Mouse (Mus musculus) CH12.LX (cell line): ENCODE results near the gene Cdc40. TPM values are rescaled to one million over a fixed set of nuclear protein-coding genes. Genes with fewer than 3 reads are reported as not detected.
A peak's percentile ranks its signal among the peaks of the same experiment; 100 is the strongest.

Experiments
- DNase-seq: peaks from one replicate; pipeline ENCODE4 v3.0.0-alpha.2; 2013; ENCODE audit errors: extremely low read depth
- H3K27ac ChIP-seq: 2 replicates; pipeline ENCODE4 v1.5.1; 2012; ENCODE audit warnings: low read depth, mild to moderate bottlenecking, control low read depth, moderate library complexity; ENCODE audit not compliant: insufficient read depth
- H3K27me3 ChIP-seq: replicated peaks from 2 replicates; pipeline ENCODE3; 2012; ENCODE audit warnings: inconsistent platforms
- H3K36me3 ChIP-seq, 2 experiments: replicated peaks in 1 of 2; 2 replicates each; pipeline versions ENCODE3 to v1.6.1; 2012; ENCODE audit warnings: inconsistent platforms in 1 of 2, low read length in 1 of 2, mild to moderate bottlenecking in 1 of 2, mixed read lengths in 1 of 2, moderate library complexity in 1 of 2; ENCODE audit not compliant: control insufficient read depth in 1 of 2, insufficient read depth in 1 of 2
- H3K4me1 ChIP-seq, 2 experiments: 2 replicates each; pipeline ENCODE4 v1.6.1; 2012; ENCODE audit warnings: inconsistent platforms in 1 of 2, moderate library complexity in 1 of 2; ENCODE audit not compliant: insufficient read depth in 2 of 2, control insufficient read depth in 1 of 2
- H3K4me2 ChIP-seq: 2 replicates; pipeline ENCODE4 v1.6.1; 2012; ENCODE audit warnings: low read depth, mild to moderate bottlenecking, control low read depth; ENCODE audit not compliant: poor library complexity, insufficient read depth, severe bottlenecking
- H3K4me3 ChIP-seq, 3 experiments: fragments of 150-350 bp in 1 of 3; sonication (generic) in 1 of 3; replicated peaks in 1 of 3; 2 replicates each; pipeline versions ENCODE3 to v1.5.1; 2011 to 2012; ENCODE audit warnings: low read depth in 2 of 3, low read length in 2 of 3, mild to moderate bottlenecking in 2 of 3, moderate library complexity in 2 of 3, control low read depth in 1 of 3, improper control_type of control experiment in 1 of 3, inconsistent platforms in 1 of 3, mixed read lengths in 1 of 3; ENCODE audit not compliant: poor library complexity in 1 of 3
- H3K79me2 ChIP-seq: replicated peaks from 2 replicates; pipeline ENCODE4 v1.6.1; 2012; ENCODE audit warnings: mild to moderate bottlenecking, moderate library complexity; ENCODE audit not compliant: control insufficient read depth, poor library complexity, insufficient read depth, severe bottlenecking; ENCODE audit errors: extremely low read depth
- H3K9ac ChIP-seq: 2 replicates; pipeline ENCODE4 v1.6.1; 2012; ENCODE audit warnings: low read depth, mild to moderate bottlenecking, control low read depth, moderate library complexity; ENCODE audit not compliant: insufficient read depth
- H3K9me3 ChIP-seq: replicated peaks from 2 replicates; pipeline ENCODE3; 2012; ENCODE audit warnings: low read length, inconsistent platforms, mixed read lengths
- BHLHE40 ChIP-seq: IDR thresholded peaks from 2 replicates; pipeline ENCODE4 v1.6.1; 2011; ENCODE audit warnings: mild to moderate bottlenecking, low read depth, low read length, improper control_type of control experiment
- E2F4 ChIP-seq: IDR thresholded peaks from 2 replicates; pipeline ENCODE4 v1.6.1; 2011; ENCODE audit warnings: low read depth, low read length, improper control_type of control experiment; ENCODE audit not compliant: insufficient replicate concordance
- ELF1 ChIP-seq: IDR thresholded peaks from 2 replicates; pipeline ENCODE4 v1.6.1; 2014; ENCODE audit warnings: low read depth, mild to moderate bottlenecking, inconsistent platforms, low read length, improper control_type of control experiment
- GABPA ChIP-seq: IDR thresholded peaks from 2 replicates; pipeline ENCODE4 v1.6.1; 2012; ENCODE audit warnings: low read depth, low read length, improper control_type of control experiment, inconsistent platforms; ENCODE audit not compliant: insufficient replicate concordance
- HCFC1 ChIP-seq: IDR thresholded peaks from 2 replicates; pipeline ENCODE4 v1.6.1; 2012; ENCODE audit warnings: low read depth, mild to moderate bottlenecking, inconsistent platforms, low read length, improper control_type of control experiment
- IRF4 ChIP-seq: IDR thresholded peaks from 2 replicates; pipeline ENCODE4 v1.6.1; 2014; ENCODE audit warnings: low read depth, mild to moderate bottlenecking, inconsistent platforms, low read length, improper control_type of control experiment
- JUN ChIP-seq: IDR thresholded peaks from 2 replicates; pipeline ENCODE4 v1.6.1; 2011; ENCODE audit warnings: low read depth, mild to moderate bottlenecking, low read length, improper control_type of control experiment, moderate library complexity; ENCODE audit not compliant: insufficient read depth
- JUND ChIP-seq: conservative IDR thresholded peaks from 2 replicates; pipeline ENCODE4 v1.6.1; 2011; ENCODE audit warnings: low read depth, low read length, improper control_type of control experiment
- KAT2A ChIP-seq: IDR thresholded peaks from 2 replicates; pipeline ENCODE4 v1.6.1; 2012; ENCODE audit warnings: low read length, improper control_type of control experiment, inconsistent platforms; ENCODE audit not compliant: insufficient replicate concordance
- MAX ChIP-seq: IDR thresholded peaks from 2 replicates; pipeline ENCODE4 v1.6.1; 2011; ENCODE audit warnings: low read length, improper control_type of control experiment
- MXI1 ChIP-seq: IDR thresholded peaks from 2 replicates; pipeline ENCODE4 v1.6.1; 2011; ENCODE audit warnings: mild to moderate bottlenecking, low read depth, low read length, improper control_type of control experiment
- MYC ChIP-seq: IDR thresholded peaks from 2 replicates; pipeline ENCODE4 v1.6.1; 2011; ENCODE audit warnings: low read depth, mild to moderate bottlenecking, improper control_type of control experiment, low read length
- NELFE ChIP-seq: IDR thresholded peaks from 2 replicates; pipeline ENCODE4 v1.6.1; 2011; ENCODE audit warnings: low read depth, low read length, improper control_type of control experiment
- NRF1 ChIP-seq: IDR thresholded peaks from 2 replicates; pipeline ENCODE4 v1.6.1; 2014; ENCODE audit warnings: low read depth, mild to moderate bottlenecking, inconsistent platforms, low read length, improper control_type of control experiment, moderate library complexity
- PAX5 ChIP-seq: IDR thresholded peaks from 2 replicates; pipeline ENCODE4 v1.6.1; 2012; ENCODE audit warnings: low read length, inconsistent platforms, mixed read lengths
- POLR2A ChIP-seq: IDR thresholded peaks from 2 replicates; pipeline ENCODE4 v1.6.1; 2011; ENCODE audit warnings: low read depth, mild to moderate bottlenecking, improper control_type of control experiment, low read length
- POLR2AphosphoS2 ChIP-seq: IDR thresholded peaks from 2 replicates; pipeline ENCODE4 v1.6.1; 2011; ENCODE audit warnings: low read depth, low read length, improper control_type of control experiment
- RAD21 ChIP-seq: IDR thresholded peaks from 2 replicates; pipeline ENCODE4 v1.6.1; 2011; ENCODE audit warnings: low read depth, mild to moderate bottlenecking, low read length, improper control_type of control experiment, moderate library complexity
- RCOR1 ChIP-seq: conservative IDR thresholded peaks from 2 replicates; pipeline ENCODE4 v1.6.1; 2012; ENCODE audit warnings: low read depth, mild to moderate bottlenecking, inconsistent platforms, low read length, improper control_type of control experiment
- SIN3A ChIP-seq: IDR thresholded peaks from 2 replicates; pipeline ENCODE4 v1.6.1; 2012; ENCODE audit warnings: low read length, improper control_type of control experiment, inconsistent platforms
- TBP ChIP-seq: conservative IDR thresholded peaks from 2 replicates; pipeline ENCODE4 v1.6.1; 2011; ENCODE audit warnings: low read depth, low read length, improper control_type of control experiment
- TCF12 ChIP-seq: IDR thresholded peaks from 2 replicates; pipeline ENCODE4 v1.6.1; 2014; ENCODE audit warnings: low read depth, mild to moderate bottlenecking, inconsistent platforms, low read length, improper control_type of control experiment
- UBTF ChIP-seq: IDR thresholded peaks from 2 replicates; pipeline ENCODE4 v1.6.1; 2012; ENCODE audit warnings: low read depth, mild to moderate bottlenecking, inconsistent platforms, low read length, improper control_type of control experiment, moderate library complexity
- USF1 ChIP-seq: IDR thresholded peaks from 2 replicates; pipeline ENCODE4 v1.6.1; 2014; ENCODE audit warnings: low read depth, mild to moderate bottlenecking, inconsistent platforms, low read length, improper control_type of control experiment
- USF2 ChIP-seq: conservative IDR thresholded peaks from 2 replicates; pipeline ENCODE4 v1.6.1; 2011; ENCODE audit warnings: low read depth, low read length, improper control_type of control experiment
- ZC3H11A ChIP-seq: IDR thresholded peaks from 2 replicates; pipeline ENCODE4 v1.6.1; 2012; ENCODE audit warnings: low read depth, mild to moderate bottlenecking, inconsistent platforms, low read length, improper control_type of control experiment
- ZKSCAN1 ChIP-seq: IDR thresholded peaks from 2 replicates; pipeline ENCODE4 v1.6.1; 2012; ENCODE audit warnings: low read depth, inconsistent platforms, low read length, improper control_type of control experiment, borderline replicate concordance
- ZNF384 ChIP-seq: IDR thresholded peaks from 2 replicates; pipeline ENCODE4 v1.6.1; 2012; ENCODE audit warnings: low read depth, low read length, improper control_type of control experiment, inconsistent platforms
- dilution Hi-C: fragments of 300-500 bp; cut with MboI; formaldehyde crosslinking; loops from 2 replicates; pipeline ENCODE4 v1.14.3; 2020; ENCODE audit warnings: low sequenced_read_pairs; ENCODE audit not compliant: extremely low pct_unique_long_range_greater_than_20kb, extremely low pct_ligation_motif_present
- in situ Hi-C: fragments of 300-500 bp; cut with MboI; formaldehyde crosslinking; loops from 3 replicates; pipeline ENCODE4 v1.14.3; 2019; ENCODE audit warnings: low sequenced_read_pairs, low pct_ligation_motif_present, low pct_unique_long_range_greater_than_20kb, mixed read lengths
- polyA plus RNA-seq: library from polyadenylated mRNA; unstranded; fragments of >175 nt; gene quantifications from 2 replicates; pipeline ENCODE4 v1.2.1, GENCODE M21; 2012; ENCODE audit warnings: low read depth; ENCODE audit not compliant: insufficient read length
- total RNA-seq, 2 experiments: library from RNA; depleted of rRNA; stranded (reverse); fragments of 300-350 nt in 1 of 2; fragments of >200 nt in 1 of 2; gene quantifications; 2 replicates each; pipeline ENCODE4 v1.2.3; 2012 to 2014

Cdc40 gene
- total RNA-seq (2012; rRNA removed), result 12.7 and 13.6 TPM in 2 replicates
- total RNA-seq (2014; rRNA removed), result 8.7 and 10.6 TPM in 2 replicates
- polyA plus RNA-seq, result 34.2 and 36.0 TPM in 2 replicates

DNA sequence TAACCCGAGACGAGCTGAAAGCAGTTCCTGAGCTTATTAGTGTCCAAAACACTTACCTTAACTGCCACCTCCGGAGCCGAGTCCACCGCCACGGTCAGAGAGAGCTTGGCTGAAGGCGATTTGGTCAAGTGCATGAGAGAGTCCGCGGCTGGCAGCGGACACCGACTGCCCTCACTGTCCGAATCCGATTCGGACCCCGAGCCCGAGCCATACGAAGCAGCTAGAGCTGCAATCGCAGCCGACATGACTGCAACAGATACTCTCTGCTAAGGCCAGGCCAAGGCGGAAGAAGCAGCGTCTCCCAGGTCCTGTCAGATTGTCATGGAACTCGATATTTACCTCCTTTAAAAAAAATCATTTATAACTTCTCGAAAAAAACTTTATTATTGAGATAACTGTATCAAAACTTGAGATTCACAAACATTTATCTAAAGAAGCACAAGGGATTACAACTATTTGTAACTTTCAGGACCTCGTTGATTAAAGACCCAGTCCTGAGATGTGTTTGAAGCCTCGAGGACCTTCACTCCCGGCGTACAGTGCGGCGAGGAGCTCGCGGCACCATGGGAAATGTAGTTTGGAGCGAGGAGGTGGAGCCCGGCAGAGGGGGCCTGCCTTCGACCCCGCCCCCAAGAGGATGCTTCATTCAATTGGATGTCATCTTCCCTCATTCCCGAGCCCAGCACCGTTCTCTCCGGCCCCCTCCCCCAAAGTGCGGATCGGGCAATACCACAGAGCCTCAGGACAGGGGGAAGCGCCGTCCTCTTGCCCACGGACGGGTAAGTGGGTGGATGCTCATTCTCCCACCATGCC is at the start of gene Cdc40, which contains the start of gene Wasf1:
Cdc40 (minus strand) TSS at position 481 of the 813 bp plus-strand sequence.
Wasf1 (plus strand) TSS at position 645 of the 813 bp plus-strand sequence.
- H3K9ac ChIP-seq, result peak within 1 kb of the TSS; percentile 99
- H3K9me3 ChIP-seq, result no peaks in the 10 kb centered on the region
- peak; percentile 82 for TF ChIP-seq POLR2A
- no peak for TF ChIP-seq MAX
- TF ChIP-seq MXI1, result peak; percentile 64; the same call in 1 of the 2 replicates
- peak; percentile 79; the same call in 1 of the 2 replicates for TF ChIP-seq SIN3A
- no peak for TF ChIP-seq JUN
- no peak for TF ChIP-seq USF2
- TF ChIP-seq MYC, result 0 out of 2 replicates have a peak, but pooled peaks have one; percentile 70
- TF ChIP-seq PAX5, result no peak
- TF ChIP-seq TBP, result peak; percentile 87
- no peak for TF ChIP-seq UBTF
- peak; percentile 35; the same call in 1 of the 2 replicates for TF ChIP-seq IRF4
- TF ChIP-seq HCFC1, result peak; percentile 98
- no peak for TF ChIP-seq RCOR1
- TF ChIP-seq ELF1, result peak; percentile 94
- TF ChIP-seq USF1, result no peak
- no peak for TF ChIP-seq E2F4
- no peak for TF ChIP-seq RAD21
- TF ChIP-seq JUND, result no peak
- no peak for TF ChIP-seq BHLHE40
- TF ChIP-seq ZKSCAN1, result no peak
- peak; percentile 65; the same call in 1 of the 2 replicates for TF ChIP-seq TCF12
- TF ChIP-seq GABPA, result peak; percentile 27; the same call in 1 of the 2 replicates
- TF ChIP-seq KAT2A, result peak; percentile 94; the same call in 1 of the 2 replicates
- no peak for TF ChIP-seq ZNF384
- TF ChIP-seq POLR2AphosphoS2, result peak; percentile 47; the same call in 1 of the 2 replicates
- TF ChIP-seq NRF1, result no peak
- TF ChIP-seq NELFE, result peak; percentile 83
- TF ChIP-seq ZC3H11A, result no peak
- TF ChIP-seq, all 38 proteins: peak for 13
- Histone ChIP-seq H3K36me3 (peaks cover 0 to 24% of the 10 kb centered on the region in 2 experiments), H3K4me3 (peak within 1 kb of the TSS; percentile 92 to 100 (median 95)), H3K4me1 (peaks cover 0 to 16% of the 10 kb centered on the region in 2 experiments; a peak in 2 of 4 replicates), H3K4me2 (peak within 1 kb of the TSS; percentile 99), H3K27me3 (peaks cover 26% of the 10 kb centered on the region), H3K79me2 (peaks cover 19% of the 10 kb centered on the region), H3K27ac (peak within 1 kb of the TSS; percentile 75)
- in situ Hi-C loops (no loop called here), dilution Hi-C loops (no loop called here)
- peak; percentile 91 for DNase-seq
